8 mouse cellular contexts compared by ENCODE assay signal in genomic region chr11:6568584-6569409, GRCm38 (mm10). TPM values are rescaled to one million over a fixed set of nuclear protein-coding genes. Genes with fewer than 3 reads are reported as not detected.
DNase-seq lines count a peak whose midpoint lies in the region; ATAC-seq and TF ChIP-seq lines count a peak whose summit lies in the region.

No protein-coding gene starts in this region.

- H3K27me3 ChIP-seq in hindbrain, embryonic 10.5 days (ENCODE audit: insufficient read depth, poor library complexity, severe bottlenecking), result no peaks in the 10 kb centered on the region
- no peaks in the 10 kb centered on the region for H3K27me3 ChIP-seq in liver, embryonic 15.5 days

- intact Hi-C loops in gastrocnemius, adult 2 months (cut with DNase I), result no loop called here

- 0 out of 2 replicates have a peak, but pooled peaks have one; percentile 11 for ATAC-seq in liver, embryonic 15.5 days (ENCODE audit: insufficient read depth)

- no peak overlapping the region for H3K9ac ChIP-seq in liver, embryonic 15.5 days

- peaks cover 72% of the 10 kb centered on the region for H3K36me3 ChIP-seq in hindbrain, embryonic 10.5 days
- H3K36me3 ChIP-seq in liver, embryonic 15.5 days (replicated peaks), result peaks cover 54% of the 10 kb centered on the region

- TF ChIP-seq CTCF in gastrocnemius, adult 2 months (IDR thresholded peaks at IDR 0.05), result peak; percentile 40

- peak; percentile 46 for DNase-seq in gastrocnemius, adult 2 months
- DNase-seq in gastrocnemius, postnatal 10 days, result no peak
- peak; percentile 20 to 29 for DNase-seq in B cell, adult 2 months
- DNase-seq in brain, adult 2 months (ENCODE audit: low read depth, low spot score), result peak; percentile 81
- no peak for DNase-seq in hindbrain, embryonic 10.5 days (ENCODE audit: low spot score)
- peak; percentile 47 for DNase-seq in right cerebral cortex, postnatal 4 days
- no peak for DNase-seq in embryo, embryonic 9.5 days (ENCODE audit: extremely low spot score)

- peak overlapping the region; percentile 4; the same call in 1 of the 2 replicates for H3K4me3 ChIP-seq in gastrocnemius, adult 2 months
- H3K4me3 ChIP-seq in hindbrain, embryonic 10.5 days, result no peak overlapping the region
- no peak overlapping the region for H3K4me3 ChIP-seq in liver, embryonic 15.5 days (replicated peaks)

- H3K27ac ChIP-seq in gastrocnemius, adult 2 months, result peak overlapping the region; percentile 49
- H3K27ac ChIP-seq in hindbrain, embryonic 10.5 days, result peak overlapping the region; percentile 36; the same call in 1 of the 2 replicates
- H3K27ac ChIP-seq in liver, embryonic 15.5 days (replicated peaks), result no peak overlapping the region; the same call in 1 of the 2 replicates

- 0 out of 2 replicates have a peak overlapping the region, but pooled peaks have one; percentile 2 for H3K4me2 ChIP-seq in liver, embryonic 15.5 days

- H3K9me3 ChIP-seq in hindbrain, embryonic 10.5 days, result no peaks in the 10 kb centered on the region
- H3K9me3 ChIP-seq in liver, embryonic 15.5 days (replicated peaks), result no peaks in the 10 kb centered on the region

- peaks cover 10% of the 10 kb centered on the region for H3K4me1 ChIP-seq in hindbrain, embryonic 10.5 days (replicated peaks)
- peaks cover 43% of the 10 kb centered on the region for H3K4me1 ChIP-seq in liver, embryonic 15.5 days (replicated peaks)

- WGBS in hindbrain, embryonic 10.5 days, result 72% methylated on average over 11 of the region's 11 CpGs
- 40% methylated on average over 11 of the region's 11 CpGs for WGBS in liver, embryonic 15.5 days (ENCODE audit: insufficient replicate concordance)

RNA-seq across cellular contexts. Expression of gene Ccm2, which starts 22.1 kb away (rescaled TPM):
- total RNA-seq in gastrocnemius, adult 2 months (2021), result 10 to 100 TPM; 20.8 to 23.8 TPM
- total RNA-seq in gastrocnemius, postnatal 10 days (2021), result 10 to 100 TPM; 25.9 to 28.1 TPM
- 112 TPM in 2 replicates for polyA plus RNA-seq in hindbrain, embryonic 10.5 days (2016; fragmentation: Nextera tagmentation; extraction: Ambion mirVana)
- 40.1 and 43.9 TPM in 2 replicates for polyA plus RNA-seq in liver, embryonic 15.5 days (2015; fragmentation: Nextera tagmentation; extraction: Ambion mirVana)

RNA-seq across cellular contexts. Expression of gene Nacad, which starts 37.1 kb away (rescaled TPM):
- total RNA-seq in gastrocnemius, adult 2 months (2021), result under 1 TPM; 0.28 to 0.38 TPM
- under 1 TPM; 0.45 to 0.65 TPM for total RNA-seq in gastrocnemius, postnatal 10 days (2021)
- polyA plus RNA-seq in hindbrain, embryonic 10.5 days (2016; fragmentation: Nextera tagmentation; extraction: Ambion mirVana), result 21.8 and 56.0 TPM in 2 replicates
- 5.2 and 5.3 TPM in 2 replicates for polyA plus RNA-seq in liver, embryonic 15.5 days (2015; fragmentation: Nextera tagmentation; extraction: Ambion mirVana)

RNA-seq across cellular contexts. Expression of gene Myo1g, which starts 48.0 kb away (rescaled TPM):
- under 1 TPM; 0.36 to 0.56 TPM for total RNA-seq in gastrocnemius, adult 2 months (2021)
- 1 to 10 TPM; 1.6 to 2.5 TPM for total RNA-seq in gastrocnemius, postnatal 10 days (2021)
- polyA plus RNA-seq in hindbrain, embryonic 10.5 days (2016; fragmentation: Nextera tagmentation; extraction: Ambion mirVana), result 1.1 TPM in 2 replicates
- polyA plus RNA-seq in liver, embryonic 15.5 days (2015; fragmentation: Nextera tagmentation; extraction: Ambion mirVana), result 9.4 and 9.6 TPM in 2 replicates

RNA-seq across cellular contexts. Expression of gene Tbrg4, which starts 57.1 kb away (rescaled TPM):
- 10 to 100 TPM; 57.3 to 79.3 TPM for total RNA-seq in gastrocnemius, adult 2 months (2021)
- total RNA-seq in gastrocnemius, postnatal 10 days (2021), result 10 to 100 TPM; 53.6 to 57.1 TPM
- polyA plus RNA-seq in hindbrain, embryonic 10.5 days (2016; fragmentation: Nextera tagmentation; extraction: Ambion mirVana), result 59.5 and 62.2 TPM in 2 replicates
- polyA plus RNA-seq in liver, embryonic 15.5 days (2015; fragmentation: Nextera tagmentation; extraction: Ambion mirVana), result 31.0 and 33.3 TPM in 2 replicates

Comparison
In these comparisons a context has a peak if more than half of its experiments do, and no peak if none do; other contexts are left out.
1. DNase-seq: peak in gastrocnemius, adult 2 months (single experiment), B cell, adult 2 months (2 of 2), brain, adult 2 months (single experiment) and right cerebral cortex, postnatal 4 days (single experiment); none in gastrocnemius, postnatal 10 days (single experiment), hindbrain, embryonic 10.5 days (single experiment) and embryo, embryonic 9.5 days (single experiment).